Mouse (Mus musculus): ENCODE measurements around the gene Gm16506. TPM values are rescaled to one million over a fixed set of nuclear protein-coding genes. Genes with fewer than 3 reads are reported as not detected.

Gm16506 gene
- polyA plus RNA-seq (2012; fragmentation: generic; extraction: Trizol) = not detected

GRCm38 (mm10) chr14:43727385-43727784 lies at the start of gene Gm16506:
Gene Gm16506, minus strand, starts transcription at chr14:43727485.

GRCm38 (mm10) chr14:43747566-43747965 lies 20.3 kb upstream of the Gm16506 start, which contains the start of gene Gm6526:
Gene Gm6526, plus strand, starts transcription at chr14:43747866.

GRCm38 (mm10) chr14:43697621-43698020 lies 29.7 kb downstream of the Gm16506 start, which contains the start of gene Gm7324:
Gene Gm7324, plus strand, starts transcription at chr14:43697828.

GRCm38 (mm10) chr14:43677099-43677498 lies 50.2 kb downstream of the Gm16506 start, which contains the start of gene Gm8165:
Gene Gm8165, minus strand, starts transcription at chr14:43677199.

Other genes starting within 250 kb of the Gm16506 start
- gene Gm5799, start 183.9 kb downstream of the Gm16506 start, polyA plus RNA-seq (2012; fragmentation: generic; extraction: Trizol) = not detected
- gene Gm17654, start 148.3 kb downstream of the Gm16506 start, polyA plus RNA-seq (2012; fragmentation: generic; extraction: Trizol) = not detected
- not detected for gene Gm10375, start 119.5 kb downstream of the Gm16506 start, polyA plus RNA-seq (2012; fragmentation: generic; extraction: Trizol)
- not detected for gene Gm8165, start 50.3 kb downstream of the Gm16506 start, polyA plus RNA-seq (2012; fragmentation: generic; extraction: Trizol)
- under 1 TPM; 0.57 to 0.99 TPM for gene Gm7324, start 29.7 kb downstream of the Gm16506 start, polyA plus RNA-seq (2012; fragmentation: generic; extraction: Trizol)
- gene Gm6526, start 20.4 kb upstream of the Gm16506 start, polyA plus RNA-seq (2012; fragmentation: generic; extraction: Trizol) = under 1 TPM; 0.04 to 0.31 TPM
- gene Gm8180, start 57.3 kb upstream of the Gm16506 start, polyA plus RNA-seq (2012; fragmentation: generic; extraction: Trizol) = not detected
- not detected for gene Ear1, start 148.0 kb upstream of the Gm16506 start, polyA plus RNA-seq (2012; fragmentation: generic; extraction: Trizol)
- not detected for gene Ear10, start 196.1 kb upstream of the Gm16506 start, polyA plus RNA-seq (2012; fragmentation: generic; extraction: Trizol)
- gene Gm8113, start 197.9 kb upstream of the Gm16506 start, polyA plus RNA-seq (2012; fragmentation: generic; extraction: Trizol) = under 1 TPM; 0.05 to 0.46 TPM
- not detected for gene Ang5, start 229.6 kb upstream of the Gm16506 start, polyA plus RNA-seq (2012; fragmentation: generic; extraction: Trizol)

Data from C3H10T1/2 (cell line).